Mouse (Mus musculus): ENCODE data around the gene Gm8206.
"Not testable (repeated sequence)": the region's sequence is repeated elsewhere in the genome, so short reads cannot be mapped to it uniquely, and the experiment has no call there.

Gene Gm8206

DNA sequence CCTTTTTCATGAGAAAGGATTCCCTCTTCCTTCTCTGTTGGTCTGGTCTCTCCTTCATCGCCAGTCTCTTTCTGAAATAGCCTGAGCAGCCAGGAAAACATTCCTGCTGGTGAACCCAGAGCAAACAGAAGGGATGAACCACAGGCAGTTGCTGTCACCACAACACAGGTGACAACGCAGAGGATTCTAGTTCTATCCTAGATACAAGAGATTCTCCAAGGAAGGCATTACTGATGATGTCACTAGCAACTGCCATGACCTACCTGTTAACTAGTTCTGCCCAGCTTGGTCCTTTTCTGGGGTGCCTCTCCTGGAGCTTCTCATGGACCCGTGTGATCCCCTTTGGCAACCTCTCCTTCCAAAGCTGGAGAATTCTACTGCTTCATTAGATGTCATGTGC, at the start of gene Gm8206:
Gm8206 (minus strand) TSS at position 101 of the 400 bp plus-strand sequence.
- in situ Hi-C loops (cut with MboI; ENCODE audit: low pct_unique_long_range_greater_than_20kb in 1 of 2, low sequenced_read_pairs in 2 of 2, unreplicated experiment in 1 of 2) = not testable (repeated sequence)

DNA sequence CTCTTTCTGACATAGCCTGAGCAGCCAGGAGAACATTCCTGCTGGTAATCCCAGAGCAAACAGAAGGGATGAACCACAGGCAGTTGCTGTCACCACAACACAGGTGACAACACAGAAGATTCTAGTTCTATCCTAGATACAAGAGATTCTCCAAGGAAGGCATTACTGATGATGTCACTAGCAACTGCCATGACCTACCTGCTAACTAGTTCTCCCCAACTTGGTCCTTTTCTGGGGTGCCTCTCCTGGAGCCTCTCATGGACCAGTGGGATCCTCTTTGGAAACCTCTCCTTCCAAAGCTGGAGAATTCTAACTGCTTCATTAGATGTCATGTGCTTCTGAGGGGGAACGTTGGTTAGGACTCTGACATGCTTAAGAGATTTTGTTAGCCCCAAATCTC, 32.0 kb upstream of the Gm8206 start, which contains the start of gene Gm3476:
Gm3476 (minus strand) TSS at position 101 of the 400 bp plus-strand sequence.
- in situ Hi-C loops (cut with MboI; ENCODE audit: low pct_unique_long_range_greater_than_20kb in 1 of 2, low sequenced_read_pairs in 2 of 2, unreplicated experiment in 1 of 2) = not testable (repeated sequence)

DNA sequence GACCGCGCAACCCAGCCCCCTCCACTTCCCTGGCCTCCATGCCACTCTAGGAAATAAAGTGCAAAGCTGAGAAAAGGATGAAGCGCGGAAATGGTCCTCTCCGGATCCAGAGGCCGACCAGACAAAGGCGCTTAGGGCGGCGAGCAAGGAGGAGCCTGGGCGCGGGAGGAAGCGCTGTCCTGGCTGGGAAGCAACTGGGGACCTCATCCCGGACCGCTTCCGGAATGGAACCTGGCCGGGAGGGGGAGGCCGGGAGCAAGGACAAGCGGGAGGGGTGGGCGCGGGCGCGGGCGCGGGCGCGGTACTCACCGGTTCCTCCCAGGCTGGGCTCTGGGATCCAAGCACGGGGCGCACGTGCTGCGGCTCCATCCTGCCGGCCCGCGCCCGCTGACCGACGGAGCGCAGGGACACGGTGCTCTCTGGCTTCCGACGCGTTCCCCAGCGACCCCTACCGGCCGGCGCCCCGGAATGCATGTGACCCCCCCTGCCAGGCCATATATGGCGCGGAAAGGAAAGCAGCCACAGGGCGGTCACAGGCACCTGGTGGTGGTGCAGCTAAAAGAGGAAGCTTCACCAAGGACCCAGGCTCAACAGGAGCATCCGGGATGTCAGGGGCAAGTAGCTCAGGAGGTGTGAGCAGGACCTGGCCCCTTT, 14.7 kb upstream of the Gm8206 start, which contains the start of gene Gm3468:
Gm3468 (minus strand) TSS at position 394 of the 654 bp plus-strand sequence.
- in situ Hi-C loops (cut with MboI; ENCODE audit: low pct_unique_long_range_greater_than_20kb in 1 of 2, low sequenced_read_pairs in 2 of 2, unreplicated experiment in 1 of 2) = not testable (repeated sequence)

DNA sequence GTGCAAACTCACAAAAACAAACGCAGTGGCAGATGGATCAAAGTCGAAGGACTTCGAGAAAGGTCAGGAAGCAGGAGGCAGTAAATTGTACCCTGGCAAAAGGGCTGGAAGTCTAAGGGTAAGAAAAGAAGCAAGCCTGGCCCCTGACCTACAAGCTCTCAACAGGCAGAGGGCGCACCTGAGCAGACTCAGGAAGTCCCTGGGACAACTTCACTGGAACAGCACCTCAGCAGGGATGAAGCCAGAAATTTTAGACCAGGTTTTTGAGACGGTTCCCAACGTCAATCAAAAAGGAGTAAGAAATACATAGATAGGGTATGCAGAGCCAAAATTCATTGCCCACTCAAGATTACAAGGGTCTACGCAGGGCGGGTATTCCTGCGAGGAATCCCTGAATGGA, 13.8 kb upstream of the Gm8206 start:
- in situ Hi-C loops (cut with MboI; ENCODE audit: low pct_unique_long_range_greater_than_20kb in 1 of 2, low sequenced_read_pairs in 2 of 2, unreplicated experiment in 1 of 2) = not testable (repeated sequence)

DNA sequence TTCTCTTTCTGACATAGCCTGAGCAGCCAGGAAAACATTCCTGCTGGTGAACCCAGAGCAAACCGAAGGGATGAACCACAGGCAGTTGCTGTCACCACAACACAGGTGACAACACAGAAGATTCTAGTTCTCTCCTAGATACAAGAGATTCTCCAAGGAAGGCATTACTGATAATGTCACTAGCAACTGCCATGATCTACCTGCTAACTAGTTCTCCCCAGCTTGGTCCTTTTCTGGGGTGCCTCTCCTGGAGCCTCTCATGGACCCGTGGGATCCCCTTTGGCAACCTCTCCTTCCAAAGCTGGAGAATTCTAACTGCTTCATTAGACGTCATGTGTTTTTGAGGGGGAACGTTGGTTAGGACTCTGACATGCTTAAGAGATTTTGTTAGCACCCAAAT, 35.6 kb downstream of the Gm8206 start, which contains the start of gene Gm6337:
Gm6337 (minus strand) TSS at position 101 of the 400 bp plus-strand sequence.
- in situ Hi-C loops (cut with MboI; ENCODE audit: low pct_unique_long_range_greater_than_20kb in 1 of 2, low sequenced_read_pairs in 2 of 2, unreplicated experiment in 1 of 2) = not testable (repeated sequence)

DNA sequence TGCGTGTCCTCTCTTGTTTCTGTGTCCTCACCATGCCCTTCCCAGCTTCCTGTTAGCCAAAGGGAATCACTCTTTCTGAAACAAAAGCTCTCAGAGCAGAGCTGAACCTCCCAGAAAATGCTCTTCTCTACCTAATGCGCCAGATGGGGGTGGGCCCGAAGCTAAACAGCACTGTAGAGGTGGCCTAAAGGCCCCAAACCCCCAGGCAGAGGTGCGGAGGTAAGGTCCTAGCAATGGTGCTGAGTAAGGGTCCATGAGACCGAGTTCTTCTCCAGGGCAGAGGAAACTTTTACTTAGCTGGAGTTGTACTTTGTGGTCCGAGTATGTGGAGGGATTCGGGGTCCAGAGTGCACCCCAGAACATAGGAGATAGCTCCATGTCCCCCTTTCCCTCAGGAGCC, 106.6 kb downstream of the Gm8206 start:
- in situ Hi-C loops (cut with MboI; ENCODE audit: low pct_unique_long_range_greater_than_20kb in 1 of 2, low sequenced_read_pairs in 2 of 2, unreplicated experiment in 1 of 2) = not testable (repeated sequence)

DNA sequence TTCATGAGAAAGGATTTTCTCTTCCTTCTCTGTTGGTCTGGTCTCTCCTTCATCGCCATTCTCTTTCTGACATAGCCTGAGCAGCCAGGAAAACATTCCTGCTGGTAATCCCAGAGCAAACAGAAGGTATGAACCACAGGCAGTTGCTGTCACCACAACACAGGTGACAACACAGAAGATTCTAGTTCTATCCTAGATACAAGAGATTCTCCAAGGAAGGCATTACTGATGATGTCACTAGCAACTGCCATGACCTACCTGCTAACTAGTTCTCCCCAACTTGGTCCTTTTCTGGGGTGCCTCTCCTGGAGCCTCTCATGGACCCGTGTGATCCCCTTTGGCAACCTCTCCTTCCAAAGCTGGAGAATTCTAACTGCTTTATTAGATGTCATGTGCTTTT, 114.7 kb downstream of the Gm8206 start, which contains the start of gene Gm3453:
Gm3453 (minus strand) TSS at position 101 of the 400 bp plus-strand sequence.
- in situ Hi-C loops (cut with MboI; ENCODE audit: low pct_unique_long_range_greater_than_20kb in 1 of 2, low sequenced_read_pairs in 2 of 2, unreplicated experiment in 1 of 2) = not testable (repeated sequence)
